Mouse (Mus musculus): ENCODE measurements at regions not wholly inside any gene's neighbourhood (a gene's known extent, or its start where the extent isn't known, plus 50 kb on each side); places are given as distances from the start of the nearest gene placed in this dataset.
"Not testable (repeated sequence)": the region's sequence is repeated elsewhere in the genome, so short reads cannot be mapped to it uniquely, and the experiment has no call there.

DNA sequence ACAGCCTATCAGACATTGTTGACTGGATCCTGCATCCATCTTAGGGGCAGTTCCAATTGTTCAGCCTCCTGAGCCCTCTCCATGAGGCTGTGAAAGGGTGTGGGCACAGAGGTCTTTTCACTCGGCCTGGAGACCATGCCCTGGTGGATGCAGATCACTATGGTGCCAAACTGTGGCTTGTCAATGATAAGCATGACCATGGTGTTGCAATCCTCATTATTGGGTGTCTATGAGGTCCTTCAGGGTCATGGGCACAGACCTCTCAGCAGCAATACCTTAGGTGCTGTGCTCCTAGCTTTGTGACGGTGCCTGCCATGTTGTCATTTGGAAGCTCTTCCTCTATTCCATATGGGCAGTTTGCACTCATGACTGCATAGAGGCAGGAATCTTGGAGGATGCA is 114.0 kb upstream of the Mocs1 start:
- Histone ChIP-seq H3K4me3 (no peak overlapping the region), H3K27me3 (ENCODE audit: insufficient read depth, poor library complexity, severe bottlenecking) (no peaks in the 10 kb centered on the region), H3K4me1 (no peaks in the 10 kb centered on the region), H3K36me3 (no peaks in the 10 kb centered on the region), H3K9me3 (no peaks in the 10 kb centered on the region), H3K27ac (no peak overlapping the region)
- DNase-seq (ENCODE audit: low spot score) = no peak
- 72% methylated on average over 2 of the region's 2 CpGs for WGBS

- Histone ChIP-seq H3K27me3 (ENCODE audit: insufficient read depth, poor library complexity, severe bottlenecking) (no peaks in the 10 kb centered on the region), H3K4me3 (no peak overlapping the region), H3K27ac (no peak overlapping the region), H3K4me1 (no peaks in the 10 kb centered on the region), H3K36me3 (no peaks in the 10 kb centered on the region), H3K9me3 (no peaks in the 10 kb centered on the region)
- no peak for DNase-seq (ENCODE audit: low spot score)
- WGBS = 66% methylated on average over 4 of the region's 4 CpGs
Observed at GRCm38 (mm10) chr17:49327524-49327923, 100.6 kb upstream of the Mocs1 start.

DNA sequence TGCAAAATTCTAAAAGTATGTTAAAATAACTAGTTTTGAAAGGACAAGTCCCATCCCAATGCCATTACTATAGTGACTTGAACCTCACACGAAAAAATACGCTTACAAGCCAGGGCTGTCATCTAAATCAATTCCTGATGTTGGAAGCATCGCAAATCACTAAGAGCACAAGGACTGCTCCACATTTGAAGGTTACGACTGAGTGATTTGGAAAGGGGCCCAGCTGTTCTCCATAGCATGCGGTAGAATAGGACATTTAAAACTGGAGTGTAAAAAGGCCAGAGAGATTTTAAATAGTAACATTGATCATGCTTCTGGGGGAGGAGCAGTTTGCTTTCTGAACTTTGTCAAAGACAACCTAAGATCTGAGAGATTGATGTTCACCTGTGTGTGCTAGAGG is 92.8 kb upstream of the Mocs1 start:
- no peaks in the 10 kb centered on the region for H3K9me3 ChIP-seq
- no peaks in the 10 kb centered on the region for H3K27me3 ChIP-seq (ENCODE audit: insufficient read depth, poor library complexity, severe bottlenecking)
- no peak for DNase-seq (ENCODE audit: low spot score)
- H3K27ac ChIP-seq = no peak overlapping the region
- H3K4me1 ChIP-seq = no peaks in the 10 kb centered on the region
- 88% methylated on average over 5 of the region's 5 CpGs for WGBS
- no peaks in the 10 kb centered on the region for H3K36me3 ChIP-seq
- no peak overlapping the region for H3K4me3 ChIP-seq

GRCm38 (mm10) chr17:49337881-49338280 is 90.3 kb upstream of the Mocs1 start:
- 88% methylated on average over 5 of the region's 5 CpGs for WGBS
- no peaks in the 10 kb centered on the region for H3K9me3 ChIP-seq
- H3K4me1 ChIP-seq = no peaks in the 10 kb centered on the region
- no peaks in the 10 kb centered on the region for H3K36me3 ChIP-seq
- H3K27ac ChIP-seq = no peak overlapping the region
- H3K4me3 ChIP-seq = no peak overlapping the region
- no peak for DNase-seq (ENCODE audit: low spot score)
- H3K27me3 ChIP-seq (ENCODE audit: insufficient read depth, poor library complexity, severe bottlenecking) = no peaks in the 10 kb centered on the region

GRCm38 (mm10) chr17:49342636-49343035 is 85.5 kb upstream of the Mocs1 start:
- Histone ChIP-seq H3K9me3 (no peaks in the 10 kb centered on the region), H3K4me3 (no peak overlapping the region), H3K4me1 (no peaks in the 10 kb centered on the region), H3K27ac (no peak overlapping the region), H3K36me3 (no peaks in the 10 kb centered on the region), H3K27me3 (ENCODE audit: insufficient read depth, poor library complexity, severe bottlenecking) (no peaks in the 10 kb centered on the region)
- DNase-seq (ENCODE audit: low spot score) = no peak
- 80% methylated on average over 2 of the region's 2 CpGs for WGBS

- Histone ChIP-seq H3K36me3 (no peaks in the 10 kb centered on the region), H3K4me1 (no peaks in the 10 kb centered on the region), H3K27me3 (ENCODE audit: insufficient read depth, poor library complexity, severe bottlenecking) (no peaks in the 10 kb centered on the region), H3K4me3 (no peak overlapping the region), H3K27ac (no peak overlapping the region), H3K9me3 (no peaks in the 10 kb centered on the region)
- WGBS = 70% methylated on average over 5 of the region's 5 CpGs
- DNase-seq (ENCODE audit: low spot score) = no peak
Observed at GRCm38 (mm10) chr17:49346701-49347100, 81.5 kb upstream of the Mocs1 start.

GRCm38 (mm10) chr17:49349328-49349727 is 78.8 kb upstream of the Mocs1 start:
- Histone ChIP-seq H3K27me3 (ENCODE audit: insufficient read depth, poor library complexity, severe bottlenecking) (no peaks in the 10 kb centered on the region), H3K9me3 (no peaks in the 10 kb centered on the region), H3K4me1 (no peaks in the 10 kb centered on the region), H3K4me3 (no peak overlapping the region), H3K27ac (no peak overlapping the region), H3K36me3 (no peaks in the 10 kb centered on the region)
- WGBS = 91% methylated on average over 9 of the region's 9 CpGs
- DNase-seq (ENCODE audit: low spot score) = no peak

DNA sequence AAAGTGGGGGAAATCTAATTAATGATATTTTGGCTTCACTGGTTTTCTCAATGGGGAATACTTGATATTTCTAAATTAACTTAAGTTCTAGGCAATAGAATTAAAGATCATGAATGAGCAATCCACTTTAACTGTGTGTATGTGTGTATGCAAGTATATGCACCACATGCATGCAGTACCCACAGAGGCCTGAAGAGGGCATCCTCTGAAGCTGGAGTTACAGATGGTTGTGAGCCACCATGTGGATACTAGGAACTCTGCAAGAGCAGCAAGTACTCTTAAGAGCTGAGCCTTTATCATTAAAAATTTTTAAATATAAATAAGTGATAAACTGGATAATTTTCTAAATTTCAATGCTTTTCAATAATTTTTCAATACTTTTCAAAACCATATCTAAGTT is 69.0 kb upstream of the Mocs1 start:
- DNase-seq (ENCODE audit: low spot score) = no peak
- Histone ChIP-seq H3K27me3 (ENCODE audit: insufficient read depth, poor library complexity, severe bottlenecking) (no peaks in the 10 kb centered on the region), H3K27ac (no peak overlapping the region), H3K4me1 (no peaks in the 10 kb centered on the region), H3K36me3 (no peaks in the 10 kb centered on the region), H3K9me3 (no peaks in the 10 kb centered on the region), H3K4me3 (no peak overlapping the region)

- DNase-seq (ENCODE audit: low spot score); H3K36me3 ChIP-seq; H3K9me3 ChIP-seq; H3K4me1 ChIP-seq; H3K4me3 ChIP-seq; H3K27ac ChIP-seq; H3K27me3 ChIP-seq (ENCODE audit: insufficient read depth, poor library complexity, severe bottlenecking): not testable (repeated sequence)
- WGBS = 47% methylated on average over 6 of the region's 6 CpGs
Observed at GRCm38 (mm10) chr17:49360251-49360650, 67.9 kb upstream of the Mocs1 start.

GRCm38 (mm10) chr17:49367791-49368190 is 60.4 kb upstream of the Mocs1 start:
- Histone ChIP-seq H3K4me3 (no peak overlapping the region), H3K9me3 (no peaks in the 10 kb centered on the region), H3K27ac (no peak overlapping the region), H3K36me3 (no peaks in the 10 kb centered on the region), H3K27me3 (ENCODE audit: insufficient read depth, poor library complexity, severe bottlenecking) (no peaks in the 10 kb centered on the region), H3K4me1 (no peaks in the 10 kb centered on the region)
- WGBS = 78% methylated on average over 4 of the region's 4 CpGs
- DNase-seq (ENCODE audit: low spot score) = no peak

DNA sequence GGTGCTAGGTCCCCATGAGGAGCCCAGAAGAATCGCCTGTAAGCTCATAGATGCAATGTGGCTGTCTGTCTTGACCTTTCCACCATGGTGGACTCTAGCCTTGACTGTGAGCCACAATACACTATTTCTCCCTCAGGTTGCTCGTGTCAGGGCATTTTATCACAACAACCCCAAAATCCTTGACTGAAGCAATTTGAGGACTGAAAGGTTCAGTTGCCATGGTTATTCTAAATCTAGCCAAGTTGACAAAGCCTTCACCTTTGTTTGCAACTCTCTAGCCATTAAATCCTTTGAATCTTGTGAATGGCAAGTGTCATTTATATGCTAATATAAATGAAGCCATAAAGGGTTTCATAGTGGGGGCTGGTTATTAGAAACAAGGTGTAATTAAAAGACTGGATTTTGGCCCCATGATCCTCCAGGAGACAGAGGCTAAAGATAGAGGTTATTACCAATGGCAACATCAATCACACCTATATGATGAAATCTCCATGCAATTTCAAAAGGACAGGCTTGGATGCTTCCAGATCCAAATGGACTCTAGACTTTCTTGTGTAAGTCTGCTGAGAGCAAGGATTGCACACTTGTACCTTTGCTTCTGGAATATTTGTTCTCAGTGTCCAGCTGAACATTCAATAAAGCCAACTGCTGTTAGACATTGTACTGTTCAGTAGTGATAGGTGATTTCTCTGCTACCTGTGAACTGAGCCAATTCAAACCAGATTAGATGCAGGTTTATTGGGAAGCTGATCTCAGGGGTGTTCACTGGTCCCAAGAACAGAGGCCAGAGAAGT is 59.5 kb upstream of the Mocs1 start:
- WGBS = 72% methylated on average over 2 of the region's 2 CpGs
- Histone ChIP-seq H3K27me3 (ENCODE audit: insufficient read depth, poor library complexity, severe bottlenecking) (no peaks in the 10 kb centered on the region), H3K36me3 (no peaks in the 10 kb centered on the region), H3K4me1 (no peaks in the 10 kb centered on the region), H3K27ac (no peak overlapping the region), H3K9me3 (no peaks in the 10 kb centered on the region), H3K4me3 (no peak overlapping the region)
- no peak for DNase-seq (ENCODE audit: low spot score)

- Histone ChIP-seq H3K27me3 (ENCODE audit: insufficient read depth, poor library complexity, severe bottlenecking) (no peaks in the 10 kb centered on the region), H3K4me1 (peaks cover 7% of the 10 kb centered on the region; the same call in 1 of the 2 replicates), H3K9me3 (no peaks in the 10 kb centered on the region), H3K36me3 (no peaks in the 10 kb centered on the region), H3K27ac (no peak overlapping the region), H3K4me3 (no peak overlapping the region)
- DNase-seq (ENCODE audit: low spot score) = no peak
- WGBS = 70% methylated on average over 11 of the region's 11 CpGs
Observed at GRCm38 (mm10) chr17:49377626-49378025, 50.5 kb upstream of the Mocs1 start.
